Mouse (Mus musculus): ENCODE measurements at regions not wholly inside any gene's neighbourhood (a gene's known extent, or its start where the extent isn't known, plus 50 kb on each side); places are given as distances from the start of the nearest gene placed in this dataset.
A peak's percentile ranks its signal among the peaks of the same experiment; 100 is the strongest.
"Not testable (repeated sequence)": the region's sequence is repeated elsewhere in the genome, so short reads cannot be mapped to it uniquely, and the experiment has no call there.

GRCm38 (mm10) chr19:49115484-49115883 is 909.7 kb downstream of the Sorcs3 start:
- DNase-seq = no peak

GRCm38 (mm10) chr19:49131664-49132063 is 925.8 kb downstream of the Sorcs3 start:
- DNase-seq = no peak

- no peak for DNase-seq
These were observed 966.3 kb downstream of the Sorcs3 start for GRCm38 (mm10) chr19:49172078-49172477.

- DNase-seq = no peak
These were observed 1002.1 kb downstream of the Sorcs3 start for GRCm38 (mm10) chr19:49207971-49208370.

- DNase-seq = no peak
These were observed 1036.8 kb downstream of the Sorcs3 start for GRCm38 (mm10) chr19:49242601-49243000.

GRCm38 (mm10) chr19:49245114-49245714 is 1039.4 kb downstream of the Sorcs3 start:
- no peak for DNase-seq

GRCm38 (mm10) chr19:49264616-49265015 is 1058.8 kb downstream of the Sorcs3 start:
- DNase-seq = no peak

- DNase-seq = no peak
These were observed 1062.1 kb downstream of the Sorcs3 start for GRCm38 (mm10) chr19:49267864-49268480.

GRCm38 (mm10) chr19:49282626-49283261 is 1076.9 kb downstream of the Sorcs3 start:
- no peak for DNase-seq

GRCm38 (mm10) chr19:49294980-49295379 is 1089.2 kb downstream of the Sorcs3 start:
- DNase-seq = no peak

- DNase-seq = peak; percentile 11
These were observed 1093.8 kb downstream of the Sorcs3 start for GRCm38 (mm10) chr19:49299351-49300271.

GRCm38 (mm10) chr19:49301364-49302091 is 1095.7 kb downstream of the Sorcs3 start:
- no peak for DNase-seq

GRCm38 (mm10) chr19:49305804-49306203 is 1100.0 kb downstream of the Sorcs3 start:
- no peak for DNase-seq

- no peak for DNase-seq
These were observed 1108.4 kb downstream of the Sorcs3 start for GRCm38 (mm10) chr19:49314229-49314628.

- DNase-seq = no peak
These were observed 1153.8 kb downstream of the Sorcs3 start for GRCm38 (mm10) chr19:49359642-49360041.

GRCm38 (mm10) chr19:49360715-49361114 is 1154.9 kb downstream of the Sorcs3 start:
- DNase-seq = no peak

GRCm38 (mm10) chr19:49361116-49361515 is 1155.3 kb downstream of the Sorcs3 start:
- not testable (repeated sequence) for DNase-seq

GRCm38 (mm10) chr19:49372921-49373320 is 1167.1 kb downstream of the Sorcs3 start:
- no peak for DNase-seq

- DNase-seq = no peak
These were observed 1168.5 kb downstream of the Sorcs3 start for GRCm38 (mm10) chr19:49374295-49374694.

GRCm38 (mm10) chr19:49374926-49375325 is 1169.1 kb downstream of the Sorcs3 start:
- DNase-seq = no peak

GRCm38 (mm10) chr19:49375754-49376619 is 1170.2 kb downstream of the Sorcs3 start:
- no peak for DNase-seq
